Mouse (Mus musculus) left cerebral cortex, adult 2 months (tissue): ENCODE data around the gene Arsg. TPM values are rescaled to one million over a fixed set of nuclear protein-coding genes. Genes with fewer than 3 reads are reported as not detected.

Experiments used
- DNase-seq, 2 experiments: peaks; one replicate each; pipeline ENCODE4 v3.0.0; 2021 to 2022; ENCODE audit warnings: low spot score in 2 of 2, mixed read lengths in 1 of 2; ENCODE audit errors: extremely low spot score in 1 of 2
- H3K27ac ChIP-seq: fragments of 200-600 bp; 2 replicates; pipeline ENCODE4 v1.8.1; 2022
- H3K4me3 ChIP-seq: fragments of 200-600 bp; 2 replicates; pipeline ENCODE4 v1.8.1; 2022
- CTCF ChIP-seq: fragments of 200-600 bp; IDR thresholded peaks from 2 replicates; pipeline ENCODE4 v1.8.1; 2022; ENCODE audit warnings: antibody characterized with exemption, mild to moderate bottlenecking, moderate library complexity
- intact Hi-C: fragments of 180-260 bp; cut with DNase I; formaldehyde crosslinking; loops from one replicate; pipeline ENCODE4 v1.15.1; 2025
- long read RNA-seq, 2 experiments: library from polyadenylated mRNA; stranded (forward); transcript quantifications; one replicate each; pipeline ENCODE4 v2.0.0; 2021; ENCODE audit warnings: borderline mapping rate in 2 of 2
- total RNA-seq, 2 experiments: library from RNA; stranded (reverse); gene quantifications; 2 replicates each; pipeline ENCODE4 v1.2.3; 2021

The Arsg gene
- total RNA-seq, result 10 to 100 TPM; 10.2 to 11.1 TPM
- long read RNA-seq, experiment 1, partial matches to known transcripts, result 1 of 16 reads
- long read RNA-seq, experiment 1, other reads (novel, unspliced or antisense), result 12 of 16 reads
- long read RNA-seq, experiment 2, partial matches to known transcripts, result 1 of 8 reads
- long read RNA-seq, experiment 2, other reads (novel, unspliced or antisense), result 4 of 8 reads

DNA sequence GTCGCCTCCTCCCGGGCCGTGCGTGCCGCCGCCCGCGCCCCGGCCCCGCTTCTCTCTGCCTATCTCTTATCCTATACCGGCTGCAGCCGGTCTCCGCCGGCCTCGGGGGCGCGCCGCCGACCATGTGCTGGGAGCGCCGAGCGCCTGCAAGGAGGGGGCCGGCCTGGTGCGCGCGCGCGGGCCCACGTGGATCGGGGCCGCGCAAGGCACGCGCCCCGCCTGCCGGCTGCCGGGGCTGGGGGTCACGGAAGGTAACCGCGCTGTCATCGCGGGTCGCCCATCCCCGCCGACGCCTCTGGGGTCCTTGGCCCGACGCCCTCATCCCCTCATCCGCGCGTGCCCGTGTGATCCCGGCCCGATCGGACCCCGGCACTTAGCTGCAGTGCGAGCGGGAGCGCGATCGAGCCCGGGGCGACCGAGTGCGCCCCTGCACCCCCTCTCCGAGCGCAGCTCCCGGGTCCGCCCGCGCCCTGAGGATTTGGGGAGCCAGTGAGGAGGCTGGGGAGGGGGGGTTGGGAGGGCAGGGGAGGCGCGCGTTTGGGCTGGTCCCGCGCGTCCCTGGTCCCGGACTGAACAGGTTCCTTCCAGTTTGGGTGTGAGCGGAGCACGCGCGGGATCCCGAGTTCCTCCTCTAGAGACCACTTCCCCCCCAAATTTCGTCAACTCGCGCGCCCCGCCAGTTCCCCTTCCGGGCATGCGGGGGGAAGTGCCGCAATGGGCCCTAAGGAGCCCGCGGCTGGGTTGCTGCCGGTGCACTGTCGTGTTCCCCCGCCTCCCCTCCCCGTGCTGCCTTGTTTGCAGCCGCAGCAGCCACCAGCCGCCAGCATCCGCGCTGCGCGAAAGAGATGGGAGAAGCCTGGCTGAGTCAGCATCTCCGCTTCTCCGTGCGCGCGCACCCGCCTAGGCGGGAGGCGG, at the start of gene Arsg, which contains the start of gene Slc16a6:
Gene Arsg, plus strand, starts transcription at position 204 of the 915 bp plus-strand sequence.
Gene Slc16a6, minus strand, starts transcription at position 428 of the 915 bp plus-strand sequence.
- Histone ChIP-seq H3K27ac (peak within 1 kb of the TSS; percentile 97), H3K4me3 (peak within 1 kb of the TSS; percentile 75)
- intact Hi-C loops, result loop anchor here (2.0 kb wide), 1 partner anchor 111 kb away; the partner anchor contains the start of gene Gna13
- peak; percentile 84 to 88 for DNase-seq
- no peak for TF ChIP-seq CTCF

GRCm38 (mm10) chr11:109425392-109426271, 47.5 kb upstream of the Arsg start, which contains the start of gene Amz2:
Gene Amz2 (plus strand): TSS chr11:109425946.
- peak within 1 kb of the TSS; percentile 89 for H3K27ac ChIP-seq
- H3K4me3 ChIP-seq, result peak within 1 kb of the TSS; percentile 78
- peak; percentile 95 to 97 for DNase-seq
- intact Hi-C loops, result loop anchor here (1.0 to 2.0 kb wide), 3 partner anchors 63 to 108 kb away; partner anchors contain the start of gene Gna13
- TF ChIP-seq CTCF, result peak; percentile 75

DNA sequence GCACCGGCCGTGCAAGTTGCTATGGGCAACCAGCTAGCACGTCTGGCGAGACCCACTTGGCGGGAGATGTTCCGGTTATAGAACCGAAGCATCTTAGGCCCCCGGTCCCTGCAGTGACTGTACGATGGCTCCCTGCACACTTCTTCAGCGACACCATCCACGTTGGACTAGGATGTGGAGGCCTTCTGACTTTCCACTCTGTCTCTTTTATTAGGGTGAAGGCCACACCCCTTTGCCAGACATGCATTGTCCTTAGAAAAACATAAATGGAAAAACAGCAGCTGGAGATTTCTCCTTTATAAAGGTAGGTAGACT, 46.9 kb upstream of the Arsg start:
- intact Hi-C loops, result no loop called here
- no peak for DNase-seq
- Histone ChIP-seq H3K4me3 (peak overlapping the region; percentile 78), H3K27ac (peak overlapping the region; percentile 89)
- TF ChIP-seq CTCF, result no peak

- intact Hi-C loops, result no loop called here
- no peak for TF ChIP-seq CTCF
Measured at GRCm38 (mm10) chr11:109427353-109427752, 45.8 kb upstream of the Arsg start.

GRCm38 (mm10) chr11:109434233-109434798, 38.9 kb upstream of the Arsg start:
- no peak for DNase-seq
- intact Hi-C loops, result no loop called here
- no peak overlapping the region for H3K4me3 ChIP-seq
- TF ChIP-seq CTCF, result no peak
- H3K27ac ChIP-seq, result no peak overlapping the region

More at GRCm38 (mm10) chr11:109427353-109427752, 45.8 kb upstream of the Arsg start:
- no peak overlapping the region for H3K4me3 ChIP-seq
- no peak overlapping the region for H3K27ac ChIP-seq
- no peak for DNase-seq

- H3K27ac ChIP-seq, result no peak overlapping the region
- no peak for TF ChIP-seq CTCF
- DNase-seq, result no peak
- no peak overlapping the region for H3K4me3 ChIP-seq
- intact Hi-C loops, result loop anchor here (5.0 kb wide), 1 partner anchor 190 kb away; no protein-coding TSS in a partner anchor
Measured at GRCm38 (mm10) chr11:109436889-109437288, 36.3 kb upstream of the Arsg start.

DNA sequence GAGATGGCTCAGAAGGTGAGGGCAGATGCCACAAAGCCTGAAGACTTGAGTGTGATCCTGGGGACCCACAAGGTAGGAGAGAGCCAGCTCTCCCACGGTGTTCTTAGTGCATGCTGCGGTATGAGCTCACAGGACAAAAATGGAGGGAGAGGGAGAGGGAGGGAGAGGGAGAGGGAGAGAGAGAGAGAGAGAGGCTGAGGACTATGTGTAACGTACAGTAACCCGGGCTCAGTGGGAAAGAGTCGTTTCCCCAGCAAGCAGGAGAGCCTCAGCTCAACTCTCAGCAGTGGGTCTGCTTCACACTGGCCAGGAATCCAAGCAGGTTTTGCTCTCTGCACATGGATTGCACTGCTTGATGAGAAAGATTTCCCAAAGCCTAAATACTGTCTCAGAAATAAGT, 34.0 kb upstream of the Arsg start:
- intact Hi-C loops, result loop anchor here (5.0 kb wide), 1 partner anchor 192 kb away; no protein-coding TSS in a partner anchor
- TF ChIP-seq CTCF, result no peak
- H3K27ac ChIP-seq, result no peak overlapping the region
- no peak overlapping the region for H3K4me3 ChIP-seq
- no peak for DNase-seq

- Histone ChIP-seq H3K27ac (peak overlapping the region; percentile 3; the same call in 1 of the 2 replicates), H3K4me3 (peak overlapping the region; percentile 47)
- intact Hi-C loops, result loop anchor here (5.0 kb wide), 1 partner anchor 193 kb away; no protein-coding TSS in a partner anchor
- peak; percentile 58 to 60 for DNase-seq
- peak; percentile 16 for TF ChIP-seq CTCF
Measured at GRCm38 (mm10) chr11:109439829-109440340, 33.3 kb upstream of the Arsg start.

GRCm38 (mm10) chr11:109440641-109441040, 32.5 kb upstream of the Arsg start:
- Histone ChIP-seq H3K27ac (no peak overlapping the region), H3K4me3 (no peak overlapping the region)
- no peak for DNase-seq
- intact Hi-C loops, result no loop called here
- no peak for TF ChIP-seq CTCF

GRCm38 (mm10) chr11:109441119-109441518, 32.1 kb upstream of the Arsg start:
- Histone ChIP-seq H3K4me3 (no peak overlapping the region), H3K27ac (no peak overlapping the region)
- TF ChIP-seq CTCF, result peak; percentile 49
- intact Hi-C loops, result no loop called here
- DNase-seq, result no peak

- no peak overlapping the region for H3K27ac ChIP-seq
- TF ChIP-seq CTCF, result no peak
- H3K4me3 ChIP-seq, result no peak overlapping the region
- intact Hi-C loops, result no loop called here
- no peak for DNase-seq
Measured at GRCm38 (mm10) chr11:109442166-109442730, 30.9 kb upstream of the Arsg start.
